Mouse (Mus musculus): ENCODE measurements around the gene Krt33a.

Gene Krt33a

GRCm38 (mm10) chr11:100016112-100016511 lies at the start of gene Krt33a:
TSS of gene Krt33a (minus strand) at chr11:100016212.
- DNase-seq = no peak

GRCm38 (mm10) chr11:100058875-100059274 lies 42.9 kb upstream of the Krt33a start:
- no peak for DNase-seq

- DNase-seq = no peak
Measured at GRCm38 (mm10) chr11:100055686-100056655, 40.0 kb upstream of the Krt33a start.

GRCm38 (mm10) chr11:100050451-100050850 lies 34.4 kb upstream of the Krt33a start, which contains the start of gene Krt31:
TSS of gene Krt31 (minus strand) at chr11:100050551.
- DNase-seq = no peak

- DNase-seq = no peak
Measured at GRCm38 (mm10) chr11:100047193-100047592, 31.2 kb upstream of the Krt33a start.

GRCm38 (mm10) chr11:100046303-100046866 lies 30.4 kb upstream of the Krt33a start:
- no peak for DNase-seq

- no peak for DNase-seq
Measured at GRCm38 (mm10) chr11:100041454-100041853, 25.4 kb upstream of the Krt33a start, which contains the start of gene Krt34. TSS of gene Krt34 (minus strand) at chr11:100041554.

- DNase-seq = no peak
Measured at GRCm38 (mm10) chr11:100029768-100030167, 13.8 kb upstream of the Krt33a start, which contains the start of gene Krt33b. TSS of gene Krt33b (minus strand) at chr11:100029868.

- DNase-seq = no peak
Measured at GRCm38 (mm10) chr11:100021438-100021837, 5.4 kb upstream of the Krt33a start.

GRCm38 (mm10) chr11:100019466-100019865 lies 3.5 kb upstream of the Krt33a start:
- no peak for DNase-seq

- DNase-seq = no peak
Measured at GRCm38 (mm10) chr11:100013691-100014171, 2.3 kb downstream of the Krt33a start.

- DNase-seq = no peak
Measured at GRCm38 (mm10) chr11:100010682-100011081, 5.3 kb downstream of the Krt33a start.

- DNase-seq = no peak
Measured at GRCm38 (mm10) chr11:100008336-100008735, 7.7 kb downstream of the Krt33a start.

GRCm38 (mm10) chr11:100006624-100007023 lies 9.4 kb downstream of the Krt33a start:
- no peak for DNase-seq

GRCm38 (mm10) chr11:100005905-100006304 lies 10.1 kb downstream of the Krt33a start:
- no peak for DNase-seq

- peak; percentile 46 for DNase-seq
Measured at GRCm38 (mm10) chr11:100004846-100005245, 11.2 kb downstream of the Krt33a start.

- DNase-seq = no peak
Measured at GRCm38 (mm10) chr11:99999091-99999490, 16.9 kb downstream of the Krt33a start.

- no peak for DNase-seq
Measured at GRCm38 (mm10) chr11:99994384-99994661, 21.7 kb downstream of the Krt33a start.

- no peak for DNase-seq
Measured at GRCm38 (mm10) chr11:99993620-99994383, 22.2 kb downstream of the Krt33a start, which contains the start of gene Krtap17-1. TSS of gene Krtap17-1 (minus strand) at chr11:99993994.

- no peak for DNase-seq
Measured at GRCm38 (mm10) chr11:99990571-99990970, 25.4 kb downstream of the Krt33a start.

- no peak for DNase-seq
Measured at GRCm38 (mm10) chr11:99989881-99990405, 26.1 kb downstream of the Krt33a start.

- DNase-seq = no peak
Measured at GRCm38 (mm10) chr11:99988530-99988929, 27.5 kb downstream of the Krt33a start.

GRCm38 (mm10) chr11:99986180-99986647 lies 29.8 kb downstream of the Krt33a start, which contains the start of gene Krtap16-1:
TSS of gene Krtap16-1 (minus strand) at chr11:99986597.
- DNase-seq = no peak

Measured in cerebellum, adult 11 months (tissue).